In the genomic region with DNA sequence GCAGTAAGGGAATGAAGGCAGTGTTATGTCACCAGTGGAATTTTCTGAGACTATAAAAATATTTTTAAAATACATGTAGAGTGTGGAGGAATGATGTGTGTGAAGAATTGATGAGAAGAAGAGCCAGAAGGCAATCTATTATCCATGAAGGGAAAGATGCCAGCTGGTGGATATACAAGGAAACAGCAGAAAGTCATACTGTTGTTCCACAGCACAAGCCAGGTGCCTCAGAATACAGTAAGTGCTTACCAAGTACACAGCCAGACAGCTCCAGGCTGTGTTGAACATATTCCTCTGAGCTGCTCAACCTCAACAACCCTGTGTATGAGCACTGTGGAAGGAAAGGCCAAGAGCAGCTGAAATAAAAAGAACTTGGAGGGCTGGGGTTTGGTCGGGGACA, we compare ENCODE assay signal across 12 mouse cellular contexts. TPM values are rescaled to one million over a fixed set of nuclear protein-coding genes. Genes with fewer than 3 reads are reported as not detected.
"Had no signal": no experiment of that assay in that cellular context is flagged by ENCODE, and none has a peak within 500 bp of the region (broad histone marks: within the 10 kb centered on the region; RNA-seq: fewer than 3 reads in every experiment).

No protein-coding gene starts in this region.

- H3K27ac ChIP-seq: limb, embryonic 10.5 days; liver, embryonic 15.5 days; neural tube, embryonic 12.5 days had no signal

- DNase-seq: kidney, adult 8-10 months; kidney, postnatal 25 days; lung, adult 2 months; lung, postnatal 36 days; midbrain, embryonic 14.5 days; retina, postnatal 1 day; right cerebral cortex, postnatal 14 days; thymus, postnatal 14 days had no signal

- H3K4me3 ChIP-seq: limb, embryonic 10.5 days; liver, embryonic 15.5 days; neural tube, embryonic 12.5 days had no signal

- H3K4me1 ChIP-seq: limb, embryonic 10.5 days; liver, embryonic 15.5 days; neural tube, embryonic 12.5 days had no signal

- H3K27me3 ChIP-seq: liver, embryonic 15.5 days; neural tube, embryonic 12.5 days had no signal

- H3K36me3 ChIP-seq: limb, embryonic 10.5 days; liver, embryonic 15.5 days; neural tube, embryonic 12.5 days had no signal

RNA-seq across cellular contexts. Expression of a gene that starts 13.7 kb away (rescaled TPM):
- total RNA-seq: neutrophil, adult 5-6 weeks had no signal
